Mouse (Mus musculus): ENCODE measurements at regions not wholly inside any gene's neighbourhood (a gene's known extent, or its start where the extent isn't known, plus 50 kb on each side); places are given as distances from the start of the nearest gene placed in this dataset.

DNA sequence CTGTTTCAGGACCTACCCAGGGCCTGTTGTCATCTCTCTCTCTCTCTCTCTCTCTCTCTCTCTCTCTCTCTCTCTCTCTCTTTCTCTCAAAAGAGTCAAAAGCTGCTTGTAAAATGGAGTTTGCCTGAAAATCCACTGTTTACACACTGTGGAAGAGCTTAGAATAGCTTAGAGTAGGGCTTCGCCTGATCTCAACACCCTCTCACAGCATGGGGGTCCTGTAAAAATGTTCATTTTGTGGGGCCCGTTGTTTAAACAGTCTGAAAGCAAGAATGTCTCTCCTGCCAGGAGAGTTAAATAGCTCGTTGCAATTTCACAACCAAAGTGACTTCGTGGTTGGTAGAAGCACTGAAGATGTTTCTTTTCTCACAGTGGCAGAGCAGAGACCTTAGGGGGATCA, 59.2 kb upstream of the C1galt1 start:
- no peaks in the 10 kb centered on the region for H3K27me3 ChIP-seq (ENCODE audit: control insufficient read depth in 1 of 2, insufficient read depth in 2 of 2, low read length in 2 of 2)
- DNase-seq (ENCODE audit: low read depth, low spot score): no peak
- H3K36me3 ChIP-seq (ENCODE audit: control insufficient read depth in 1 of 2, insufficient read depth in 2 of 2, low read length in 2 of 2): peaks cover 0 to 11% of the 10 kb centered on the region in 2 experiments; a peak in 2 of 4 replicates
- H3K9ac ChIP-seq (ENCODE audit: control insufficient read depth, low read depth, low read length, poor library complexity, severe bottlenecking): no peak overlapping the region
- no peak overlapping the region for H3K27ac ChIP-seq (ENCODE audit: control insufficient read depth, low read depth, low read length)
- no peaks in the 10 kb centered on the region for H3K9me3 ChIP-seq (replicated peaks; ENCODE audit: insufficient read depth, low read length)
- no peak overlapping the region for H3K4me3 ChIP-seq (ENCODE audit: control insufficient read depth in 1 of 2, insufficient read depth in 1 of 2, low read depth in 2 of 2, low read length in 2 of 2)
- no peaks in the 10 kb centered on the region for H3K79me2 ChIP-seq (ENCODE audit: control insufficient read depth, insufficient read depth, low read length, poor library complexity)
- peaks cover 0 to 7% of the 10 kb centered on the region in 2 experiments; a peak in 2 of 4 replicates for H3K4me1 ChIP-seq (ENCODE audit: control insufficient read depth in 1 of 2, insufficient read depth in 2 of 2, low read length in 2 of 2)
- TF ChIP-seq ZNF384 (IDR thresholded peaks at IDR 0.05; ENCODE audit: low read depth, low read length) (no peak), CHD2 (IDR thresholded peaks at IDR 0.05; ENCODE audit: low read length) (no peak), MAZ (IDR thresholded peaks at IDR 0.05; ENCODE audit: low read depth, low read length) (no peak), MAFK (IDR thresholded peaks at IDR 0.05; ENCODE audit: borderline replicate concordance, low read depth, low read length) (no peak), MXI1 (IDR thresholded peaks at IDR 0.05; ENCODE audit: low read depth, low read length) (no peak), TAL1 (IDR thresholded peaks at IDR 0.05; ENCODE audit: low read length) (no peak), ZMIZ1 (IDR thresholded peaks at IDR 0.05; ENCODE audit: low read depth, low read length) (no peak), UBTF (IDR thresholded peaks at IDR 0.05; ENCODE audit: borderline replicate concordance, insufficient read depth, low read depth, low read length) (no peak), E2F4 (IDR thresholded peaks at IDR 0.05; ENCODE audit: borderline replicate concordance, low read depth, low read length) (no peak), GABPA (IDR thresholded peaks at IDR 0.05; ENCODE audit: low read depth, low read length) (no peak), POLR2AphosphoS2 (IDR thresholded peaks at IDR 0.05; ENCODE audit: low read length) (no peak), MEF2A (IDR thresholded peaks at IDR 0.05; ENCODE audit: extremely low read depth, insufficient replicate concordance, low read depth, low read length, poor library complexity, severe bottlenecking) (no peak), TBP (IDR thresholded peaks at IDR 0.05; ENCODE audit: low read depth, low read length) (no peak), CHD1 (IDR thresholded peaks at IDR 0.05; ENCODE audit: low read depth, low read length) (no peak), TCF12 (IDR thresholded peaks at IDR 0.05; ENCODE audit: low read depth, low read length) (no peak), CTCF (IDR thresholded peaks at IDR 0.05 in 2 of 3, conservative IDR thresholded peaks at IDR 0.05 in 1 of 3; ENCODE audit: control insufficient read depth in 1 of 3, insufficient read depth in 1 of 3, low read depth in 2 of 3, low read length in 3 of 3, poor library complexity in 1 of 3, severe bottlenecking in 1 of 3) (no peak), MYC (IDR thresholded peaks at IDR 0.05; ENCODE audit: low read depth, low read length) (no peak), SIN3A (IDR thresholded peaks at IDR 0.05; ENCODE audit: low read length) (no peak)

DNA sequence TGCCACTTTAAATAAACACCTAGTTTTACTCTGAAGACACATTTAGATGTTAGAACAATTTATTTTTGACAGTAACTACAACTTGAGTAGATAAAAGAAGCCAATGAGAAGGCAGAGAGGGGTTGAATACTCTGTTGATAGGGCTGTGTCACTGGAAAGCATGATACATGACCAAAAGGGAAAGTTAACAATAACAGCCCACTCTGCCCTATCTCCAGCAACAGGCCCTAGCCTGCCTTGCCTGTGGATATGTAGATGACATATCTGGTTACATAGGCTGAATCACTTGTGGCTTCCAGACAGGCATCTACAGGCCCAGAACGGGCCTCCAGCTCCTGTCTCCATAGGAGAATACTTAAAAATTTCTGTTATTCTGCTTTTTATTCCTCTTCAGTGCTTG, 61.6 kb upstream of the C1galt1 start:
- DNase-seq (ENCODE audit: low read depth, low spot score): peak; percentile 90
- Histone ChIP-seq H3K9me3 (replicated peaks; ENCODE audit: insufficient read depth, low read length) (no peaks in the 10 kb centered on the region), H3K4me3 (ENCODE audit: control insufficient read depth in 1 of 2, insufficient read depth in 1 of 2, low read depth in 2 of 2, low read length in 2 of 2) (no peak overlapping the region), H3K4me1 (ENCODE audit: control insufficient read depth in 1 of 2, insufficient read depth in 2 of 2, low read length in 2 of 2) (peaks cover 2 to 13% of the 10 kb centered on the region in 2 experiments; a peak in 2 of 4 replicates), H3K27me3 (ENCODE audit: control insufficient read depth in 1 of 2, insufficient read depth in 2 of 2, low read length in 2 of 2) (no peaks in the 10 kb centered on the region), H3K36me3 (ENCODE audit: control insufficient read depth in 1 of 2, insufficient read depth in 2 of 2, low read length in 2 of 2) (peaks cover 0 to 24% of the 10 kb centered on the region in 2 experiments; a peak in 2 of 4 replicates), H3K27ac (ENCODE audit: control insufficient read depth, low read depth, low read length) (peak overlapping the region; percentile 66), H3K9ac (ENCODE audit: control insufficient read depth, low read depth, low read length, poor library complexity, severe bottlenecking) (no peak overlapping the region), H3K79me2 (ENCODE audit: control insufficient read depth, insufficient read depth, low read length, poor library complexity) (no peaks in the 10 kb centered on the region)
- peak; percentile 82 for TF ChIP-seq GATA1 (IDR thresholded peaks at IDR 0.05; ENCODE audit: low read depth, low read length)
- TF ChIP-seq SIN3A (IDR thresholded peaks at IDR 0.05; ENCODE audit: low read length): peak; percentile 57; the same call in 1 of the 2 replicates
- no peak for TF ChIP-seq CHD2 (IDR thresholded peaks at IDR 0.05; ENCODE audit: low read length)
- no peak; the same call in 1 of the 2 replicates for TF ChIP-seq MYB (IDR thresholded peaks at IDR 0.05; ENCODE audit: low read depth, low read length)
- peak; percentile 79 for TF ChIP-seq ETS1 (IDR thresholded peaks at IDR 0.05; ENCODE audit: low read depth, low read length)
- TF ChIP-seq BHLHE40 (IDR thresholded peaks at IDR 0.05; ENCODE audit: borderline replicate concordance, low read depth, low read length): no peak
- TF ChIP-seq MAZ (IDR thresholded peaks at IDR 0.05; ENCODE audit: low read depth, low read length): no peak
- peak; percentile 85 to 88 for TF ChIP-seq EP300 (IDR thresholded peaks at IDR 0.05; ENCODE audit: low read depth in 1 of 2, low read length in 2 of 2)
- TF ChIP-seq HCFC1 (IDR thresholded peaks at IDR 0.05; ENCODE audit: low read depth, low read length): no peak
- TF ChIP-seq USF1 (IDR thresholded peaks at IDR 0.05; ENCODE audit: low read depth, low read length): no peak
- TF ChIP-seq ZNF384 (IDR thresholded peaks at IDR 0.05; ENCODE audit: low read depth, low read length): no peak
- TF ChIP-seq SMC3 (IDR thresholded peaks at IDR 0.05; ENCODE audit: low read depth, low read length): no peak
- no peak for TF ChIP-seq ZC3H11A (IDR thresholded peaks at IDR 0.05; ENCODE audit: low read depth, low read length)
- TF ChIP-seq TAL1 (IDR thresholded peaks at IDR 0.05; ENCODE audit: low read length): peak; percentile 92
- TF ChIP-seq CHD1 (IDR thresholded peaks at IDR 0.05; ENCODE audit: low read depth, low read length): no peak
- 0 out of 2 replicates have a peak, but pooled peaks have one; percentile 32 for TF ChIP-seq TBP (IDR thresholded peaks at IDR 0.05; ENCODE audit: low read depth, low read length)
- TF ChIP-seq ZMIZ1 (IDR thresholded peaks at IDR 0.05; ENCODE audit: low read depth, low read length): no peak
- TF ChIP-seq KAT2A (conservative IDR thresholded peaks at IDR 0.05; ENCODE audit: low read depth, low read length): no peak
- TF ChIP-seq MEF2A (IDR thresholded peaks at IDR 0.05; ENCODE audit: extremely low read depth, insufficient replicate concordance, low read depth, low read length, poor library complexity, severe bottlenecking): peak; percentile 80; the same call in 1 of the 2 replicates
- TF ChIP-seq RCOR1 (IDR thresholded peaks at IDR 0.05; ENCODE audit: low read depth, low read length): peak; percentile 29; the same call in 1 of the 2 replicates
- TF ChIP-seq RAD21 (IDR thresholded peaks at IDR 0.05; ENCODE audit: low read depth, low read length): no peak
- no peak for TF ChIP-seq CTCF (IDR thresholded peaks at IDR 0.05 in 2 of 3, conservative IDR thresholded peaks at IDR 0.05 in 1 of 3; ENCODE audit: control insufficient read depth in 1 of 3, insufficient read depth in 1 of 3, low read depth in 2 of 3, low read length in 3 of 3, poor library complexity in 1 of 3, severe bottlenecking in 1 of 3)
